ENCODE assay signal across 7 mouse cellular contexts in genomic region chr6:28756306-28757018, GRCm38 (mm10).
DNase-seq lines count a peak whose midpoint lies in the region; TF ChIP-seq lines count a peak whose summit lies in the region.

No protein-coding gene starts in this region.

- DNase-seq in kidney, adult 9 months, result peak; percentile 13
- no peak for DNase-seq in kidney, adult 8-10 months
- DNase-seq in cerebellum, postnatal 36 days, result peak; percentile 37 to 44
- peak; percentile 49 to 72 for DNase-seq in frontal cortex, postnatal 36 days (ENCODE audit: low spot score in 2 of 2)
- DNase-seq in left cerebral cortex, adult 2 months (ENCODE audit: extremely low spot score in 1 of 2, low spot score in 2 of 2), result peak; percentile 49 to 56
- peak; percentile 87 for DNase-seq in retina, postnatal 1 day
- DNase-seq in thymus, postnatal 25 days, result no peak

- TF ChIP-seq CTCF in left cerebral cortex, adult 2 months (IDR thresholded peaks at IDR 0.05), result no peak

- intact Hi-C loops in left cerebral cortex, adult 2 months (cut with DNase I), result no loop called here

- H3K27ac ChIP-seq in left cerebral cortex, adult 2 months, result peak overlapping the region; percentile 76

- no peak overlapping the region for H3K4me3 ChIP-seq in left cerebral cortex, adult 2 months

Comparison
In these comparisons a context has a peak if more than half of its experiments do, and no peak if none do; other contexts are left out.
1. DNase-seq: peak in kidney, adult 9 months (single experiment), cerebellum, postnatal 36 days (2 of 2), frontal cortex, postnatal 36 days (2 of 2), left cerebral cortex, adult 2 months (2 of 2) and retina, postnatal 1 day (single experiment); none in kidney, adult 8-10 months (0 of 2) and thymus, postnatal 25 days (single experiment).